Mouse (Mus musculus): ENCODE results near the gene Gm11595.
"Not testable (repeated sequence)": the region's sequence is repeated elsewhere in the genome, so short reads cannot be mapped to it uniquely, and the experiment has no call there.

The Gm11595 gene

GRCm38 (mm10) chr11:99772813-99773212 lies at the start of gene Gm11595:
Gene Gm11595, minus strand, starts transcription at chr11:99772913.
- DNase-seq (ENCODE audit: low read depth) = not testable (repeated sequence)

- not testable (repeated sequence) for DNase-seq (ENCODE audit: low read depth)
Observed at GRCm38 (mm10) chr11:99815566-99815965, 42.9 kb upstream of the Gm11595 start, which contains the start of gene Gm11564. Gene Gm11564, minus strand, starts transcription at chr11:99815666.

GRCm38 (mm10) chr11:99809792-99810191 lies 37.1 kb upstream of the Gm11595 start, which contains the start of gene Krtap4-13:
Gene Krtap4-13, minus strand, starts transcription at chr11:99809892.
- not testable (repeated sequence) for DNase-seq (ENCODE audit: low read depth)

- not testable (repeated sequence) for DNase-seq (ENCODE audit: low read depth)
Observed at GRCm38 (mm10) chr11:99804346-99804745, 31.6 kb upstream of the Gm11595 start, which contains the start of gene Gm11554. Gene Gm11554, minus strand, starts transcription at chr11:99804446.

GRCm38 (mm10) chr11:99798832-99799231 lies 26.1 kb upstream of the Gm11595 start, which contains the start of gene Gm11569:
Gene Gm11569, minus strand, starts transcription at chr11:99798932.
- DNase-seq (ENCODE audit: low read depth) = not testable (repeated sequence)

GRCm38 (mm10) chr11:99793367-99793766 lies 20.7 kb upstream of the Gm11595 start, which contains the start of gene Gm11596:
Gene Gm11596, minus strand, starts transcription at chr11:99793467.
- DNase-seq (ENCODE audit: low read depth) = no peak

- not testable (repeated sequence) for DNase-seq (ENCODE audit: low read depth)
Observed at GRCm38 (mm10) chr11:99784900-99785299, 12.2 kb upstream of the Gm11595 start, which contains the start of gene Krtap4-9. Gene Krtap4-9, plus strand, starts transcription at chr11:99785200.

- no peak for DNase-seq (ENCODE audit: low read depth)
Observed at GRCm38 (mm10) chr11:99780604-99781003, 7.9 kb upstream of the Gm11595 start, which contains the start of gene Krtap4-8. Gene Krtap4-8, minus strand, starts transcription at chr11:99780704.

- no peak for DNase-seq (ENCODE audit: low read depth)
Observed at GRCm38 (mm10) chr11:99778401-99778800, 5.7 kb upstream of the Gm11595 start.

- peak; percentile 8 for DNase-seq (ENCODE audit: low read depth)
Observed at GRCm38 (mm10) chr11:99768410-99768809, 4.3 kb downstream of the Gm11595 start.

GRCm38 (mm10) chr11:99758877-99759276 lies 13.8 kb downstream of the Gm11595 start:
- DNase-seq (ENCODE audit: low read depth) = no peak

- DNase-seq (ENCODE audit: low read depth) = no peak
Observed at GRCm38 (mm10) chr11:99743985-99744384, 28.7 kb downstream of the Gm11595 start.

- DNase-seq (ENCODE audit: low read depth) = no peak
Observed at GRCm38 (mm10) chr11:99734190-99734589, 38.5 kb downstream of the Gm11595 start, which contains the start of gene Gm14180. Gene Gm14180, minus strand, starts transcription at chr11:99734290.

- no peak for DNase-seq (ENCODE audit: low read depth)
Observed at GRCm38 (mm10) chr11:99724061-99724460, 48.7 kb downstream of the Gm11595 start.

All from 416B (cell line).